Mouse (Mus musculus) C2C12 (cell line): ENCODE measurements around the gene Pacsin3.

Experiments used
- CEBPB ChIP-seq: IDR thresholded peaks from one replicate; pipeline ENCODE4 v1.6.1; 2011; ENCODE audit warnings: low read depth, mild to moderate bottlenecking, control low read depth, moderate library complexity
- CTCF ChIP-seq: IDR thresholded peaks from one replicate; pipeline ENCODE4 v1.5.1; 2011; ENCODE audit not compliant: control insufficient read depth, insufficient read depth, insufficient read length
- FOSL1 ChIP-seq: IDR thresholded peaks from one replicate; pipeline ENCODE4 v1.8.0; 2011; ENCODE audit warnings: mild to moderate bottlenecking, low read length; ENCODE audit not compliant: poor library complexity, insufficient read depth, severe bottlenecking
- MAX ChIP-seq: IDR thresholded peaks from one replicate; pipeline ENCODE4 v1.6.1; 2011; ENCODE audit warnings: mild to moderate bottlenecking, control low read depth
- MYOD1 ChIP-seq: IDR thresholded peaks from one replicate; pipeline ENCODE4 v1.6.1; 2011; ENCODE audit warnings: low read depth; ENCODE audit not compliant: control insufficient read depth, insufficient read length
- MYOG ChIP-seq: IDR thresholded peaks from one replicate; pipeline ENCODE4 v1.6.1; 2011; ENCODE audit not compliant: control insufficient read depth, insufficient read length; ENCODE audit errors: extremely low read depth
- USF1 ChIP-seq: IDR thresholded peaks from one replicate; pipeline ENCODE4 v1.6.1; 2011; ENCODE audit warnings: low read depth, mild to moderate bottlenecking, control low read depth, moderate library complexity

GRCm38 (mm10) chr2:91257126-91257980 is 1.6 kb downstream of the Pacsin3 start:
- TF ChIP-seq CEBPB, result no peak
- TF ChIP-seq MYOG, result no peak
- no peak for TF ChIP-seq USF1
- TF ChIP-seq CTCF, result no peak
- TF ChIP-seq MAX, result no peak
- no peak for TF ChIP-seq MYOD1
- TF ChIP-seq FOSL1, result no peak
